Mouse (Mus musculus): ENCODE measurements around the gene Arhgef40.
"Not testable (repeated sequence)": the region's sequence is repeated elsewhere in the genome, so short reads cannot be mapped to it uniquely, and the experiment has no call there.

Gene Arhgef40

GRCm38 (mm10) chr14:52019590-52020340 is 35.2 kb downstream of the Arhgef40 start:
- peak; percentile 98 for DNase-seq

- peak; percentile 80 for DNase-seq
These were observed 36.1 kb downstream of the Arhgef40 start, which contains the start of gene Zfp219 for GRCm38 (mm10) chr14:52020486-52021137. Zfp219 (minus strand) TSS chr14:52020733.

GRCm38 (mm10) chr14:52021138-52021529 is 36.6 kb downstream of the Arhgef40 start:
- no peak for DNase-seq

- no peak for DNase-seq
These were observed 37.2 kb downstream of the Arhgef40 start for GRCm38 (mm10) chr14:52021568-52022212.

GRCm38 (mm10) chr14:52022244-52022708 is 37.8 kb downstream of the Arhgef40 start:
- no peak for DNase-seq

GRCm38 (mm10) chr14:52022709-52023459 is 38.4 kb downstream of the Arhgef40 start:
- DNase-seq, result peak; percentile 94

GRCm38 (mm10) chr14:52024133-52024532 is 39.6 kb downstream of the Arhgef40 start:
- no peak for DNase-seq

GRCm38 (mm10) chr14:52026342-52026741 is 41.8 kb downstream of the Arhgef40 start:
- DNase-seq, result no peak

- DNase-seq, result no peak
These were observed 51.4 kb downstream of the Arhgef40 start for GRCm38 (mm10) chr14:52035926-52036325.

GRCm38 (mm10) chr14:52039332-52039731 is 54.8 kb downstream of the Arhgef40 start:
- DNase-seq, result no peak

- not testable (repeated sequence) for DNase-seq
These were observed 57.8 kb downstream of the Arhgef40 start, which contains the start of gene Olfr221 for GRCm38 (mm10) chr14:52042359-52042758. Olfr221 (minus strand) TSS chr14:52042459.

- no peak for DNase-seq
These were observed 58.9 kb downstream of the Arhgef40 start for GRCm38 (mm10) chr14:52043446-52043845.

GRCm38 (mm10) chr14:52044901-52045678 is 60.6 kb downstream of the Arhgef40 start:
- DNase-seq, result peak; percentile 63

GRCm38 (mm10) chr14:52045966-52046565 is 61.5 kb downstream of the Arhgef40 start:
- DNase-seq, result no peak

- DNase-seq, result not testable (repeated sequence)
These were observed 68.2 kb downstream of the Arhgef40 start for GRCm38 (mm10) chr14:52052720-52053119.

Data from thymus, postnatal 25 days (tissue).